Mouse (Mus musculus): ENCODE data around the gene Psip1. TPM values are rescaled to one million over a fixed set of nuclear protein-coding genes. Genes with fewer than 3 reads are reported as not detected.
"Not testable (repeated sequence)": the region's sequence is repeated elsewhere in the genome, so short reads cannot be mapped to it uniquely, and the experiment has no call there.

Gene Psip1
- 100 to 1,000 TPM; 206 to 215 (median 209) TPM for total RNA-seq (2022)

DNA sequence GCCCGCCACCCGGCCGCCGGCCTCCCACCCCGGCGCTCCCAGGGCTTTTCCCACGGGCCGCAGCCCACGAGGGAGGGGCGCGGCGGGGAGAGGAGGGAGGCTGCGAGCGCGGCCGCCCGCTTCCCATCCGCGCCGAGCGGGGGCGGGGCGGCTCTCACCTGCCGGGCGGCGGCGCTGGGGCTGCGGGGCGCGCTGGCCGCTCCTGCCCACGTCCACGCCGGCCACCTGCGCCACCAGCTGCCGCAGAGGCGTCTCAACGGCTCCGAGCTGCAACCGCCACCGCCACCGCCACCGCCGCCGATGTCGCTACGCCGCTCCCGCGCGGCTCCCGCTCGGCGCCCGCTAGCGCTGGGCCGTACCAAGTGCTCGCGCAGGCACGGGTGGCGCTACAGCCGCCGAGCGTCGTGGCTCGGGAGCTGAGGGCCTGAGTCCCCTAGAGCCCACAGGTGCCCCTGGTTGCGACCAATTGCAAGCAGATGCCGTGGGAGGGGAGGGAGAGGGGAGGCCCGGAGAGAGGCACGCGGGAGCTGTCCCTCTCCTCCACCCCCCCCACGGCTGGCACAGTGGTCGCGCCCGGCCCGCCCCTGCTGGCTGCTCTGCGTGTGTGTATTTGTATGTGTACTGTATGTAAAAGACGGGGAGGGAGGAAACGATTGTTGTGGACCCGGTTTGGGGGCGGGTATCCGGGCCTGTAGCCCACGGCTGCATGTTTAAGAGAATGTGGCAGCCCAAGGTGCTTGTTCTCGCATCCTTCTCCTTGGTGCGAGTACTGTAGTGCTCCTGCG, at the start of gene Psip1:
Gene Psip1, minus strand, starts transcription at position 343 of the 785 bp plus-strand sequence.
- DNase-seq (ENCODE audit: low spot score in 2 of 2): peak; percentile 87 to 90

DNA sequence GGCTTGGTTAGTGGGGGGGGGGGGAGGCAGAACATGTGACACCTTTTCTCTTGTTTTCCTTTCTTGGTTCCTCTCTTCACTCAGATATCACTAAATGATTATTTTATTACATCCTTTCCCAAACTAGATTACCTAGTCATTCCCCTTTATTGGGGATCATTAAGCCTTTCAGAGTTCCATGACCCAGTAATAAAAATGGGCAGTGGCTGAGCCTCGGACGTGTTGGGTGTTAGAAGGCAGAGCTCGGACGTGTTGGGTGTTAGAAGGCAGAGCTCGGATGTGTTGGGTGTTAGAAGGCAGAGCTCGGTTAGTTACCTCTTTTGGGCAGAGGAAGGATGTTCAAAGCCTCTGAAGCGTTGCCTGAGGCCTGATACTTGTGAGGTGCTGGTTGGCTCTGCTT, 47.8 kb upstream of the Psip1 start:
- DNase-seq (ENCODE audit: low spot score in 2 of 2): no peak

DNA sequence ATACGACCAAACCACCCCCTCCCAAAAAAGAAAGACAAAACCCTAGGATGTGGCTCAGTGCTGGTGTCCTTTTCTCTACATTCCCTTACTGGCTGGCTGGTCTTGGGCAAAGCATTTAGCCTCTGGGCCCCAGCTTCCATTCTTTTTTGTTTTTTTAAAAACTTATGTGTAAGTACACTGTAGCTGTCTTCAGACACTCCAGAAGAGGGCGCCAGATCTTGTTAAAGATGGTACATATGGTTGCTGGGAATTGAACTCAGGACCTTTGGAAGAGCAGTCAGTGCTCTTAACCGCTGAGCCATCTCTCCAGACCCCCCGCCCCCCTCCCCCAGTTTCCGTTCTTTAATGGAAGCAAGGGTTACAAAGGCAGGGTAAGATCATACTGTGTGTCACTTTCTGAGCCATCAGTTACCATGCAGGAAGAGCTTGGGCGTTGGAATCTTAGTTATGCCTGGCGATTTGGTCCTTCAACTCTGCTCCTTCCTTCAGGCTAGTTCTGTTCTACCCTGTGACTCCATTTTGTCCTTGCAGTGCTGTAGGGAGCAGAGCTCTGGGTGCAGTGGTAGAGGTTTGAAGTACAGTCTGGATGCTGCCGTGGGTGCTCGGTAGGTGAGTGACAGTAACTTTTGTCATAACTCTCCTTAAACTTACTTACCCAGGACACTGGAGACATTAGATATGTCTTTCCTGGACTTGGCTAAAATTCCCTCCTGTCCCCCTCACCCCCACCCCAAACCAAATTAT, 47.1 kb upstream of the Psip1 start:
- no peak for DNase-seq (ENCODE audit: low spot score in 2 of 2)

DNA sequence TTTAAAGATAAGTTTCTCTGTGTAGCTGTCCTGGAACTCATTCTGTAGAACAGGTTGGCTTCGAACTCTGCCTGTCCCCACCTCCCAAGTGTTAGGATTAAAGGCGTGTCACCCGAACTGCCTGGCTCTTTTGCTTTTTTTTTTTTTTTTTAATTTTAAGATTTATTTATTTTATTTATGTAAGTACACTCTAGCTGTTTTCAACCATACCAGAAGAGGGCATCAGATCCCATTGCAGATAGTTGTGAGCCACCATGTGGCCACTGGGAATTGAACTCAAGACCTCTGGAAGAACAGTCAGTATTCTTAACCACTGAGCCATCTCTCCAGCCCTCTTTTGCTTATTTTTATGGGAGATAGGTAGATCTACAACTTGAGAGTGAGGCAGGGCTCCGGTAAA, 43.8 kb upstream of the Psip1 start:
- DNase-seq (ENCODE audit: low spot score in 2 of 2): not testable (repeated sequence)

DNA sequence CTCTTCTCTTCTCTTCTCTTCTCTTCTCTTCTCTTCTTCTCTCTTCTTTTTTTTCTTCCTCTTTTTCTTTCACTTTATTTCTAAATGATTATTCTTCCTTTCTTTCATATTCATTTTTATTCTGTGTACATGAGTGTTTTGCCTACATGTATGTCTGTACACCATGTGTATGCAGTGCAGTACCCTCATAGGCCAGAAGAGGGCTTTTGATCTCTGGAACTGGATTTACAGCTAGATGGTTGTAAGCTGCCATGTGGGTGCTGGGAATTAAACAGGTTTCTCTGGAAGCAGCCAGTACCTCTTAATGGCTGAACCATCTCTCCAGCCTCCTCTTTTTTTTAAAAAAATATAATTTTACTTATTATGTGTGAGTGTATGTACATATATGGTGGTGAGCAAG, 41.7 kb upstream of the Psip1 start:
- DNase-seq (ENCODE audit: low spot score in 2 of 2): no peak

DNA sequence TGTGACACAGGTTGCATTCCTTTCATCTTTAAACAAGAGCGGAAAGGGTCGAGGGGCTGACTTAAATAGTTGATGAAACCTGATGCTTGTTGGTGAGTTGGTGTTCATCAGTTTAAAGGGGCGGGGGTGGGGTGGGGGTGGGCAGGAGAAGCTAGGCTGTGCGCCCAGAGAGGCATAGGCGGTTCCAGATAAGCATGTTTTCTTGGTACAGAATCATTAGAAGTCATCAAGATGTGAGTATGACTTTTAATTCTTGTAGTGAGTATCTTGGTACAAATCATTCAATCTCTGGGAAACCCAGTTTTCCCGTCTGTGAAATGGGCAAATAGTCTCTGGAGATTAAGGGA, 40.7 kb upstream of the Psip1 start:
- DNase-seq (ENCODE audit: low spot score in 2 of 2): no peak

DNA sequence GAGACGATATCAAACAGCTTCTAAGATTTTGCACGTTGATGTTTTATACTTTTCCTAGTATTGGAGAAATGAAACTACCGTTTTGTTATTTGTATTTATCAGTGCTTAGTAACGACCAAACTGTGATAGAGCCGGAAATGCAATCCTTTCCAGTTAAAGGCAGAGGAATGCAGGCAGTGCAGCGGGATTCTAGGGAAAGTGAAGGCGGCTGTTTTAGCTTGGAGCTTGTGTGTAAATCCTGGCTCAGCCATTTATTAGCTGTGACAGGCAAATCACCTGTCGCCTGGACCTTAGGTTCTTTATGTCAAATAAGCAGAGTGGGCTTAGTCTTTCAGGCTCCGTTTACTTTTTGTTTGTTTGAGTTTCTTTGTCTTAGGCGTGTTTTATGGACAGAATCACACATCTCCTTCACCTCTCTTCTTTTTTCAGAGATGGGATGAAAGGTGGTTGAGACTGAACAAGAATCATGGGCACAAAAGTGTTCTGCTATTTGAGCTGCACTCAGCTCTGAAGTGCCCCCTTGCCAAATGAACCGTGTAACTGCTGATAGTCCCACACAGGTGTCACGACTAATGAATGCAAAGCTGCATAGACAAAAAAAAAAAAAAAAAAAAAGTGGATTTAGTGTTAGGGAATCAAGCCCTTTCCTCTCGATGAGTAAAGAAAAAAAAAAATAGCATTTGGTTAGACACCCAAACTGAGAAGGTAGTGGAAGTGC, 40.2 kb upstream of the Psip1 start:
- no peak for DNase-seq (ENCODE audit: low spot score in 2 of 2)

DNA sequence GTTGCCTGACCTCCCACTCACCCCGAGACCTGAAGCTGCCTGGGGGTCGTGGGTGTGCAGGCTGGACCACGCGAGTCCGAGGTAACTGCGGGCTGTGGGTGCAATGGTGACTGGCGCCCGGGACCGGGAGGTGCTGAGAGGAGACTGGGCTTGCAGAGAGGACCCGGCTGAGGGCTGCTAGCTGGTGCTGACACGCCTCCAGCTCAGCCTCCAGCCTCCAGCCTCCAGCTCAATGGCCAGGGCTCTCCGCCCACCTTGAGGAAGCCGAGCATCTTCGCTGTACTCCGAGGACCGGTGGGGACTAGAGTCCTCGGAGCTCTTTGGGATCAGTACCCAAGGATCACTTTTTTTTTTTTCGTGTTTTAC, 39.4 kb upstream of the Psip1 start:
- no peak for DNase-seq (ENCODE audit: low spot score in 2 of 2)

DNA sequence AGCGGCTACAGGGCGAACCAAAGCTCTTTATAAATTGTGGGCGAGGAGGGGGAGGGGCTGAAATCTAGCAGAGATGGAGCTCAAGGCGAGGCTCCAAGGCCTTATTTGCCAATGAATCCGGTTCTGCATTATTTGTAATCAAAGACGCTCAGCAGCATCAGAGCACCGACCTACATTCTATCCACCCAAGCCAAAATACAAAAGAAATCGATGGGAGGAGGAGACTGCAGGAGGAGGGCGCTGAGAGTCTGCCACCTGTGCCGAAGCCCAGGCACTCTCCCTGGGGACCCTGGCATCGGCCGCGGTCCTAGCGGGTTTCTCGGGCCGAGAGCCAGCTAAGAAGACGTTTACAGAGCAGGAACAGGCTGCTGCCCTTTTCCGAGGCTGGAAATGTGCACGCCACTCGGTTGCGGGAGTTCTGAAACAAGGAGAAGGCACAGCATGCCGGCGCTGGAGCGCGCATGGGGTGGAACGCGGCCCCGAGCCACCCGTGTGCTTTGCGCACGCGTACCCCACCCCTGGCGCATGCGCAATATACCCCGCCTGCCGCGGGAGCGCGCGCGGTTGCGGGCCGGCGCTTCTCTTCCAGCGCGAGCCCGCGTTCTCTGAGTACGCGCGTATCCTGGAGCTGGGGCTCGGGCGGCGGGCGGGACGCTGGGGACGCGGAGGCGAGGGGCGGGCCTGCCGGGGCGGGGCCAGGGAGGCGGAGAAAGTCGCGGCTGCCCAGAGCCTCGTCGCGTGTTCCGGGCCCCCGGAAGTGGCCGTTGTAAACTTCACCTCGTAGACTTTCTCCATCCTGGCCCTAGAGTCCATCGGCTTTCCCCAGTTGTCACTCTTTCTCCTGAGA, 38.8 kb upstream of the Psip1 start, which contains the start of gene Ccdc171:
Gene Ccdc171, plus strand, starts transcription at position 703 of the 847 bp plus-strand sequence.
- peak; percentile 83 to 90 for DNase-seq (ENCODE audit: low spot score in 2 of 2)

DNA sequence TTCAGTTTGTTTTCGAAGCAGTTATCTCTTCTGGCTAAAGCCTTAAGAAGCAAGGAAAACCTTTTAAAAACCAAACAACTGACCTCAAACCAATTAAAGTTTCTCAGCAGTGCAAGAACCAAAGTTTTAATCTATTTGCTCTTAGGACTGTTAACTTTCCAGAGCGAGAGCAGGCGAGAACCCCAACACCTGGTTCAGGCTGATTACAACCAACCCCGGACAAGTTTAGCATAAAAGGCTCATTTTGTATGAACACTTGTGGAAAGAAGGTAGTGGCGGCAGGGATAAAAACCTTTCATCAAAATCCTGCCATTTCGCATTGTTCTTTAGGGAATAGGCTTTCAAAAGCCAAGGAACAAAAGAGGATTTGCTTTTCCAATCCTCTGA, 38.2 kb upstream of the Psip1 start:
- no peak for DNase-seq (ENCODE audit: low spot score in 2 of 2)

DNA sequence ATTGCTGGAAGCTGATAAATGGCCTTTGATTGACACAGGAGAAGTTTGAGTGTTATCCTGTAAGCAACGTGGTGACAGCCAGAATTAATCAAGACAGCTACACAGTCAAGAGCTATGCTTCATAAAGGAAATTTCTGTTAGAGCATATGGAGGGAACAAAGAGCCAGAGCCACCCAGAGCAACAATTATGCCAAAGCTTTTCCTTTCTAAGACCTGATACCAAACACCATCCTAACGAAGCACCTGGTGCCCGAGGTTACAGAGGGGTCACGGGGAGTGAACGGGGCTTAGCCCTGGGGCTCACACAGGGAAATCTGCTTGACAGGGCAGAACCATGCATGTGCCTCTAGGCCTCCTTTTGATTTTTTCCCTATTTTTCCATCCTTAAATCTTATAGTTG, 35.8 kb upstream of the Psip1 start:
- no peak for DNase-seq (ENCODE audit: low spot score in 2 of 2)

DNA sequence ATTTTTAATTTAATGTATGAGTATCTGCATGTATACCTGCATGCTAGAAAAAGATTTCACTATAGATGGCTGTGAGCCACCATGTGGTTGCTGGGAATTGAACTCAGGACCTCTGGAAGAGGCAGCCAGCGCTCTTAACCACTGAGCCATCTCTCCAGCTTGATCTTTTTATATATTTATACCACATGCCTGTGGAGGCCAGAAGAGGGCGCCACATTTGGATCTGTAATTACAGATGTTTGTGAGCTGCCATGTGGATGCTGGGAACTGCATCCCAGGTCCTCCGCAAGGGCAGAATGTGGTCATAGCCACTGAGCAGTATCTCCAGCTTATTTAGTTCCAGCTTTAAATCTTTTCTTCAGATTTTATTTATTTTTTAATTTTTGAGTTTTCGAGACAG, 34.0 kb upstream of the Psip1 start:
- DNase-seq (ENCODE audit: low spot score in 2 of 2): no peak

DNA sequence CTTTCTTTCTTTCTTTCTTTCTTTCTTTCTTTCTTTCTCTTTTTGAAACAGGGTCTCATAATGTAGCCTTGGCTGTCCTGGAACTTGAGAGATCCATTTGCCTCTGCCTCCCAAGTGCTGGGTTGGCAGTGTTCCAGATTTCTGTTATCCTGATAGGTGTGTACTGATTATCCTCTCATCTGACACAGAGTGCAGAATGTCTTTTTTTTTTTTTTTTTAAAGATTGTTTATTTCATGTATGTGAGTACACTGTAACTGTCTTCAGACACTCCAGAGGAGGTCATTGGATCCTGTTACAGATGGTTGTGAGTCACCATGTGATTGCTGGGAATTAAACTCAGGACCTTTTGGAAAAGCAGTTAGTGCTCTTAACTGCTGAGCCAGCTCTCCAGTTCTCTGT, 33.5 kb upstream of the Psip1 start:
- no peak for DNase-seq (ENCODE audit: low spot score in 2 of 2)

DNA sequence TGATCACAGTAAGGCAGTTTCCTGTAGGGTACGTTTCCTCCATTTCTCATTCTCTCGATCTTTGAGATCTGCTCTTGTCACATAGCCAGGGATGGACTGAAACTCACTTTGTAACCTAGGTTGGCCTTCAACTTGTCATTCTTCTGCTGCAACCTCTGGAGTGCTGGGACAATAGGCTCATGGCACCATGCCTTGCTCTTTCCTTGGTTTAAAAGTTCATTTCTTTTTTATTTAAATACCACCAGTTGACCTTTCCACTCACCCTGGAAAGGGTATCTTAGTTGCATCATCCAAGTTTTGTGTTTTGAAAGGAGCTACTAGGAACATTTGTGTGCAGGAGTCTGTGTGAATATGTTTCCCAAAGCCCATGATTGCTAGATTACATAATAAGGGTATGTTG, 32.9 kb upstream of the Psip1 start:
- DNase-seq (ENCODE audit: low spot score in 2 of 2): no peak

DNA sequence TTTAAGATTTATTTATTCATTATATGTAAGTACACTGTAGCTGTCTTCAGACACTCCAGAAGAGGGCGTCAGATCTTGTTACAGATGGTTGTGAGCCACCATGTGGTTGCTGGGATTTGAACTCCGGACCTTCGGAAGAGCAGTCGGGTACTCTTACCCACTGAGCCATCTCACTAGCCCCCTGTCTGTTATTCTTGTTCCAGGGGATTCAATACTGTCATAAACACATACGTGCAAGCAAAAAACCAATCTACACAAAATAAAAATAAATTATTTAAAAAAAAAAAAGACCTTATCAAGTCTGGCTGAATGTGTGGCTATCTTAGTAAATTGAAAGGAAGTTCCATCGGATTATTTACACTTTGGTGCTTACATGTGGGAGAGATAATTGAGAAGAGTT, 29.9 kb upstream of the Psip1 start:
- DNase-seq (ENCODE audit: low spot score in 2 of 2): not testable (repeated sequence)

DNA sequence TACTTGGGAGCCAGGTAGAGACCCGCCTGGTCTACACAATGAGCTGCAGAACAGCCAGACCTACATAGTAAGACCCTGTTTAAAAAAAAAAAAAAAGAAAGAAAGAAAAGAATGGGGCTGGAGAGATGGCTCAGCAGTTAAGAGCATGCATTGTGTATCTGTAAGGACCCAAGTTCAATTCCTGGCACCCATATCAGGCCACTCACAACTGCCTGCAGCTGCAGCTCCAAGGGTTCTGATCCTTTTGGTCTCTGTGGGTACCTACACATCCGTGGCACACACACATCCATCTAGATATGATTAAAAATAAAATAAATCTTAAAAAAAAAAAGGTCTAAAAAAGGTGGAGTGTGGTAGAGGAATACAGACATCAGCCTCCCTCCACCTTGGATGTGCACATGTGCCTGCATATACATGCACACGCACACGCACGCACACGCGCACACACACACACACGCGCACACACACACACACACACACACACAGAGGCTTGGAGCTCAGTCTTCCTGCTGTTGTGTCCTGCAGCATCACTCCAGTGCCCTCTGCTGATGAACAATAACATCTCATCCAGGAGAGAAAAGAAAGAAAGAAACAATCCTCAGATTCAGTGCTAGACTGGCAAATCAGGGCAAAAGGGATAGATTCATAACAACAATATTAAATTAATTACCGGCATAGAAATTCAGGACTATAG, 28.9 kb upstream of the Psip1 start:
- DNase-seq (ENCODE audit: low spot score in 2 of 2): no peak

DNA sequence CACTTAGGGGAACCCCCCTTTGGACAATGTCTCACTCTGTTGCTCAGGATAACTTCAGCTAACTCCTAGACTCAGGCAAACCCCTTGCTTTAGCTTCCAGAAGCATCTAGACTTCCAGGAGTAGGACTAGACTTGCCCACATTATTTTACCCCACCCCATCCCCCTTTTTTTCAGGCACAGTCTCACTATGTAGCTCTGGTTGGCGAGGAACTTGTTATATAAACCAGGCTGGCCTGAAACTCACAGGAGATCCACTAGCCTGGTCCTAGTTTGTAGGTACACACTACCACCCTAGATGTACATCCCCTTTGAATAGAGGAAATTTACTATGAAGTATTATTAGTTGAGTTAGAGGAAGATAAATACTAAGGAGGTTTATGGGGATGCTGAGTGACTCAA, 27.9 kb upstream of the Psip1 start:
- no peak for DNase-seq (ENCODE audit: low spot score in 2 of 2)

DNA sequence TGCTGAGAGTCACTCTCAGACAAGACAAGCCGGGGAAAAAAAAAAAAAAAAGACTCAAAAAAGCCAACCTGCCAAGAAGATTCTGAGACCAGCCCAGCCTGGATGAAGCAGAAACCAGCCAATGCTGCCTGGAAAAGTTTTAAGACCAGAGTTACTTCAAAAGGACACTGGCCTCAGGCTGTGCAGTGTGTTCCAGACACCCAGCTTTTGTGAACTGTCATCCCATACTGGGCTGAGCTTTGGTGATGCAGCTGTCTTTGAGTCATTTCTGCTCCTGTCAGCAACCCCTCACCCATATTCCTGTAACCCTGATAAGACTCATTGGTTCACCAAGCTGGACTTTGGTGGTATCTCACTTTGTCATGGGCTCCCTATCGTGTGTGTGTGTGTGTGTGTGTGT, 26.4 kb upstream of the Psip1 start:
- no peak for DNase-seq (ENCODE audit: low spot score in 2 of 2)

DNA sequence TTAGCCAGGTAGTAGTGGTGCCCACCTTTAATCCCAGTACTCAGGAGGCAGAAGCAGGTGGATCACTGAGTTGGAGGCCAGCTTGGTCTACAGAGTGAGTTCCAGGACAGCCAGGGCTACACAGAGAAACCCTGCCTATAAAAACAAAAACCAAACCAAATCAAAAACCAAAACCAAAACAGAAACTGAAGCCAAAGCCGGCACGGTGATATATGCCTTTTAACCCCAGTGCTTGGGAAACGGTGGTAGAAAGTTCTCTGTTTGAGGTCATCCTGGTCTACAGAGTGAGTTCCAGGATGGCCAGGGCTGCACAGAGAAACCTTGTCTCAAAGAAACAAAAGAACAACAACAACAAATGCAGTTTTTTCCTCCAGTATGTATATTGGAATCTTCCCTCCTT, 26.0 kb upstream of the Psip1 start:
- no peak for DNase-seq (ENCODE audit: low spot score in 2 of 2)

DNA sequence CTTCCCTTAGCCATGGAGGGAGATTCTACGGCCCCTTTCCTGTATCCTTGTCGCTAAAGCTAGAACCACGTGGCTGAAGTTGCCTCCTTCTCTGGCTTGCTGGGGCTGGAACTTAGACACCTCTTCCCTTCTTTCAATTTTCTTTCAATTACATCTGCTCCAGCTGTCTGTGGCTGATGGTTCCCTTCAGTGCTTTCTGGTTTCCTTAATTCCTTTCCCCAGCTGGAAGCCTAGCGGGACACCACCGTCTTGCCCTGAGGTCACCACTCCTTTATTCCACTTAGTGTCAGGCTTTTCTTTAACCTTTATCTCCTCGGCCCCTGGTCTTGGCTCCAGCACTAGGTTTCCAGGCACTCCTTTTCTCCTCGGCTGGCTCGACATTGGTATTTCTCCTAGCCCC, 24.8 kb upstream of the Psip1 start:
- DNase-seq (ENCODE audit: low spot score in 2 of 2): no peak

DNA sequence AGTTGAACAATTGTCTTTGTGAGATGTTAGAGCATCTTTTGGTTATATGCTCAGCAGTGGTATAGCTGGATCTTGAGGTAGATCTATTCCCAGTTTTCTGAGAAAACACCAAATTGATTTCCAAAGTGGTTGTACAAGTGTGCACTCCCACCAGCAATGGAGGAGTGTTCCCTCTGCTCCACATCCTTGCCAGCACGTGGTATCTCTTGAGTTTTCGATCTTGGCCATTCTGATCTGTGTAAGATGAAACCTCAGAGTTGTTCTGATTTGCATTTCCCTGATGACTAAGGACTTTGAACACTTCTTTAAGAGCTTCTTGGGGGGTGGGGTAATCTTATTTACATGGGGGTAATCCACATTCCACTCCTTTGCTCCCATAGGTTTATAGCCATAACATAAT, 23.3 kb upstream of the Psip1 start:
- no peak for DNase-seq (ENCODE audit: low spot score in 2 of 2)
